Mouse (Mus musculus) intestine, embryonic 14.5 days (tissue): Measurements from ENCODE around the gene Elk3. TPM values are rescaled to one million over a fixed set of nuclear protein-coding genes. Genes with fewer than 3 reads are reported as not detected.
A peak's percentile ranks its signal among the peaks of the same experiment; 100 is the strongest.

Experiments used
- ATAC-seq: fragments of 200-750 bp; cut with Nextera tagmentation; replicated peaks from 2 replicates; pipeline ENCODE4 v1.8.0; 2017; ENCODE audit warnings: low read depth, moderate number of reproducible peaks, moderate TSS enrichment, moderate library complexity; ENCODE audit not compliant: low FRiP score, low TSS enrichment
- DNase-seq: peaks from one replicate; pipeline ENCODE4 v3.0.0-alpha.2; 2018; ENCODE audit warnings: low spot score
- H3K27ac ChIP-seq: fragments of 300-500 bp; sonication (generic); 2 replicates; pipeline ENCODE4 v1.5.1; 2014; ENCODE audit warnings: low read depth, mild to moderate bottlenecking, control low read depth
- H3K27me3 ChIP-seq: fragments of 300-500 bp; sonication (generic); replicated peaks from 2 replicates; pipeline ENCODE4 v1.6.1; 2014; ENCODE audit warnings: low read length, control low read depth; ENCODE audit not compliant: control insufficient read depth, insufficient read depth
- H3K36me3 ChIP-seq: fragments of 300-500 bp; sonication (generic); 2 replicates; pipeline ENCODE4 v1.6.1; 2014; ENCODE audit warnings: low read length, control low read depth; ENCODE audit not compliant: control insufficient read depth, insufficient read depth
- H3K4me1 ChIP-seq: fragments of 300-500 bp; sonication (generic); replicated peaks from 2 replicates; pipeline ENCODE4 v1.6.1; 2014; ENCODE audit warnings: low read length, control low read depth, mixed read lengths; ENCODE audit not compliant: control insufficient read depth, insufficient read depth
- H3K4me2 ChIP-seq: fragments of 300-500 bp; sonication (generic); 2 replicates; pipeline ENCODE4 v1.6.1; 2014; ENCODE audit warnings: low read length
- H3K4me3 ChIP-seq: fragments of 300-500 bp; sonication (generic); 2 replicates; pipeline ENCODE4 v1.5.1; 2014; ENCODE audit warnings: low read depth, low read length, control low read depth, mixed read lengths
- H3K9ac ChIP-seq: fragments of 300-500 bp; sonication (generic); 2 replicates; pipeline ENCODE4 v1.6.1; 2014; ENCODE audit warnings: mild to moderate bottlenecking, low read length
- H3K9me3 ChIP-seq: fragments of 300-500 bp; sonication (generic); 2 replicates; pipeline ENCODE4 v1.6.1; 2016; ENCODE audit warnings: low read length, control low read depth; ENCODE audit not compliant: control insufficient read depth
- WGBS: fragments of 180-500 bp; shearing (Covaris S2); extraction: QIAGEN DNeasy Blood & Tissue Kit; methylation state at CpG from one replicate; pipeline ENCODE4 v1.1.7; 2014; 5-methylcytosine and 5-hydroxymethylcytosine counted together
- polyA plus RNA-seq: library from polyadenylated mRNA; unstranded; fragments of >200 nt; fragmentation: Nextera tagmentation; extraction: Ambion mirVana; gene quantifications from 2 replicates; pipeline ENCODE4 v1.2.1, GENCODE M21; 2014

Elk3 gene
- polyA plus RNA-seq, 1 experiment from 2014 or later: 26.5 TPM

DNA sequence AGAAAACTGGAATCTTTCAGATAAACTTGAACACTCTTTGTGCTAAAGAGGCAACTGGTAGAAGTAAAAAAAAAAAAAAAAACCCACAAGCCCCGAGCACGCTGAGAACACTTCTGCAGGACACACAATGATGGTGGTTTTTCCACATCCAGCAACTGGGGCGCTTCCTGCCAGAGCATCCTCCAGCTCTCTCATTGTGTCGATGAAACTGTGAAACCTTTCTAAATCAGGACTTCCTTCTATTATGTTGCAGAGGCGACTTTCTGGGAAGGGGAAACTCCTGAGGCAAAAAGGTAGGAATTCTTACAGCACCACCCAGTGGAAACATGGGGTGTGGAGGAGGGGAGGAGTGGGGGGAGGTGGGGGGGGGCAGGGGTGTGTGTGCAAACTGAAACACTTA is 13.2 kb downstream of the Elk3 start:
- WGBS: 41% methylated on average over 5 of the region's 5 CpGs
- Histone ChIP-seq H3K27me3 (no peaks in the 10 kb centered on the region), H3K9ac (no peak overlapping the region), H3K36me3 (0 out of 2 replicates have a peak, but pooled peaks cover 5% of the 10 kb centered on the region), H3K4me2 (no peak overlapping the region), H3K4me3 (no peak overlapping the region), H3K27ac (no peak overlapping the region), H3K9me3 (no peaks in the 10 kb centered on the region), H3K4me1 (peaks cover 26% of the 10 kb centered on the region)
- DNase-seq (no peak), ATAC-seq (no peak)

- H3K27ac ChIP-seq: peak overlapping the region; percentile 22; the same call in 1 of the 2 replicates
- ATAC-seq: no peak
- 0 out of 2 replicates have a peak, but pooled peaks cover 5% of the 10 kb centered on the region for H3K36me3 ChIP-seq
- no peak overlapping the region for H3K4me3 ChIP-seq
- H3K4me2 ChIP-seq: peak overlapping the region; percentile 14; the same call in 1 of the 2 replicates
- H3K9ac ChIP-seq: no peak overlapping the region
- DNase-seq: no peak
- no peaks in the 10 kb centered on the region for H3K27me3 ChIP-seq
- 31% methylated on average over 20 of the region's 20 CpGs for WGBS
- peaks cover 26% of the 10 kb centered on the region for H3K4me1 ChIP-seq
- H3K9me3 ChIP-seq: no peaks in the 10 kb centered on the region
Measured at GRCm38 (mm10) chr10:93294547-93295219, 16.3 kb downstream of the Elk3 start.

- Histone ChIP-seq H3K36me3 (0 out of 2 replicates have a peak, but pooled peaks cover 5% of the 10 kb centered on the region), H3K27ac (no peak overlapping the region)
- ATAC-seq: no peak
Measured at GRCm38 (mm10) chr10:93293621-93294020, 17.3 kb downstream of the Elk3 start.

DNA sequence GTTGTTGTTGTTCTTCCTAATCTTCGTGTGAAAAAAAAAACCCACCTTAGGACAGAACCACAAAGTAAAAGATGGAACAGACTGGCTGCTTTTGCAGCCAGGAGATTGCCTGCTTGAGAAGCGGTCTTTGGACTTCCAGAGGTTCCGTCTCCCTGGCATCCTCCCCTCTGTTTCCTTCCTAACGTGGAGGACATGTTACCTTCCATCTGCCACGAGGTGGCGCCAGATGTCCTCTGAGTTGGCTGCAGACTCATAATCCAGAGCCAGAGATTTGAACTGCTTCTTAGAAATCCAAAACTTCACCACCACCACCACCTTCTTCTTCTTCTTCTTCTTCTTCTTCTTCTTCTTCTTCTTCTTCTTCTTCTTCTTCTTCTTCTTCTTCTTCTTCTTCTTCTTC is 19.1 kb downstream of the Elk3 start:
- Histone ChIP-seq H3K27ac (no peak overlapping the region), H3K36me3 (0 out of 2 replicates have a peak, but pooled peaks cover 5% of the 10 kb centered on the region), H3K4me1 (peaks cover 37% of the 10 kb centered on the region), H3K27me3 (no peaks in the 10 kb centered on the region), H3K9ac (no peak overlapping the region), H3K4me3 (no peak overlapping the region), H3K9me3 (no peaks in the 10 kb centered on the region), H3K4me2 (no peak overlapping the region)
- DNase-seq (peak; percentile 90), ATAC-seq (no peak)
- WGBS: 10% methylated on average over 6 of the region's 6 CpGs

More at GRCm38 (mm10) chr10:93293621-93294020, 17.3 kb downstream of the Elk3 start:
- Histone ChIP-seq H3K27me3 (no peaks in the 10 kb centered on the region), H3K4me2 (no peak overlapping the region), H3K4me3 (no peak overlapping the region), H3K9me3 (no peaks in the 10 kb centered on the region), H3K4me1 (peaks cover 36% of the 10 kb centered on the region), H3K9ac (no peak overlapping the region)
- WGBS: 70% methylated on average over 7 of the region's 7 CpGs
- no peak for DNase-seq

GRCm38 (mm10) chr10:93291352-93291751 is 19.6 kb downstream of the Elk3 start:
- H3K4me2 ChIP-seq: no peak overlapping the region
- H3K9ac ChIP-seq: no peak overlapping the region
- H3K4me3 ChIP-seq: no peak overlapping the region
- 43% methylated on average over 7 of the region's 7 CpGs for WGBS
- H3K9me3 ChIP-seq: no peaks in the 10 kb centered on the region
- H3K27ac ChIP-seq: no peak overlapping the region
- ATAC-seq (peak; percentile 34; the same call in 1 of the 2 replicates), DNase-seq (peak; percentile 68)
- peaks cover 33% of the 10 kb centered on the region for H3K4me1 ChIP-seq
- H3K36me3 ChIP-seq: 0 out of 2 replicates have a peak, but pooled peaks cover 5% of the 10 kb centered on the region
- H3K27me3 ChIP-seq: no peaks in the 10 kb centered on the region

- Histone ChIP-seq H3K9me3 (no peaks in the 10 kb centered on the region), H3K4me3 (no peak overlapping the region), H3K4me2 (no peak overlapping the region), H3K36me3 (peaks cover 7% of the 10 kb centered on the region; the same call in 1 of the 2 replicates), H3K27ac (no peak overlapping the region), H3K4me1 (peaks cover 18% of the 10 kb centered on the region), H3K27me3 (no peaks in the 10 kb centered on the region), H3K9ac (no peak overlapping the region)
- ATAC-seq (no peak), DNase-seq (no peak)
- 67% methylated on average over 6 of the region's 6 CpGs for WGBS
Measured at GRCm38 (mm10) chr10:93289404-93289803, 21.5 kb downstream of the Elk3 start.

GRCm38 (mm10) chr10:93288336-93288735 is 22.6 kb downstream of the Elk3 start:
- Histone ChIP-seq H3K9ac (no peak overlapping the region), H3K4me3 (no peak overlapping the region), H3K36me3 (peaks cover 18% of the 10 kb centered on the region), H3K4me1 (peaks cover 15% of the 10 kb centered on the region), H3K27ac (no peak overlapping the region), H3K9me3 (no peaks in the 10 kb centered on the region), H3K4me2 (no peak overlapping the region), H3K27me3 (no peaks in the 10 kb centered on the region)
- ATAC-seq: no peak
- no peak for DNase-seq
- WGBS: 43% methylated on average over 4 of the region's 4 CpGs

DNA sequence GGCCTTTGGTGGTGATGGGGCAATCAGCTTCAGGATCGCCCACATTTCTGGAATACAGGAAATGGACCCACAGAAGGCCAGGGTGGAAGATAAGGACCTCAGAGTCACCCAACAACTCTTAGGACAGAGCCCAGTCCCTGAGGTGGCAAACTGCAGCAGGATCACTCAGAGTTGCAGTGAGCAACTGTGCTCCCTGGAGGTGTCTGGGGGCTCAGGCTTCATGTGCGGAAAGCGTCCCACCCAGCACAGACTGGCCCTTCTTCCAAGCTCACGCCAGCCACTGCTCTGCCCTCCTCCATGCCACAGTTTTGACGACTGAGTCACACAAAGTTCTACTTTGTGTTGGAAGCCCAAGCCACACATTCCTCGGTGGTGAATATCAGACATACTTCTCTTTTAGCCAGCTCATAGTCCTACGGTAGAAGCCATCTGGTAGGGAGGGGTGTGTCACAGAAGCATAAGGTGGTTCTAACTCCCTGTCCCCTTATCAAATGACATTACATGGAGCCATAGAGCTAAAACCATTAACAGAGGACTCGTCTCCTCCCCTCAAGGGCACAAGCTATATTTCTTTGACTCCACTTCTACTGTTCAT is 23.3 kb downstream of the Elk3 start:
- H3K4me1 ChIP-seq: peaks cover 15% of the 10 kb centered on the region

More for the DNA sequence above, 23.3 kb downstream of the Elk3 start:
- Histone ChIP-seq H3K27me3 (no peaks in the 10 kb centered on the region), H3K36me3 (peaks cover 13% of the 10 kb centered on the region), H3K4me2 (no peak overlapping the region), H3K9me3 (no peaks in the 10 kb centered on the region), H3K27ac (no peak overlapping the region), H3K4me3 (no peak overlapping the region), H3K9ac (no peak overlapping the region)
- DNase-seq: no peak
- WGBS: 89% methylated on average over 8 of the region's 8 CpGs
- ATAC-seq: no peak
